Mouse (Mus musculus) midbrain, embryonic 16.5 days (tissue): ENCODE measurements around the gene Dnlz. TPM values are rescaled to one million over a fixed set of nuclear protein-coding genes. Genes with fewer than 3 reads are reported as not detected.

Experiments used
- ATAC-seq: fragments of 200-750 bp; cut with Nextera tagmentation; 2 replicates; pipeline ENCODE4 v1.8.0; 2017; ENCODE audit warnings: moderate TSS enrichment
- H3K27ac ChIP-seq: fragments of 300-500 bp; sonication (generic); 2 replicates; pipeline ENCODE4 v1.5.1; 2014; ENCODE audit warnings: mild to moderate bottlenecking, low read length, mixed read lengths
- H3K27me3 ChIP-seq: fragments of 300-500 bp; sonication (generic); 2 replicates; pipeline ENCODE4 v1.6.1; 2014; ENCODE audit warnings: low read depth, low read length, mixed read lengths; ENCODE audit not compliant: control insufficient read depth, insufficient read depth
- H3K36me3 ChIP-seq: fragments of 300-500 bp; sonication (generic); 2 replicates; pipeline ENCODE4 v1.6.1; 2014; ENCODE audit warnings: mild to moderate bottlenecking, low read length, moderate library complexity, mixed read lengths; ENCODE audit not compliant: control insufficient read depth, insufficient read depth
- H3K4me1 ChIP-seq: fragments of 300-500 bp; sonication (generic); 2 replicates; pipeline ENCODE4 v1.6.1; 2014; ENCODE audit warnings: mild to moderate bottlenecking, low read length, mixed read lengths; ENCODE audit not compliant: control insufficient read depth, insufficient read depth
- H3K4me2 ChIP-seq: fragments of 300-500 bp; sonication (generic); 2 replicates; pipeline ENCODE4 v1.6.1; 2014; ENCODE audit warnings: mild to moderate bottlenecking, low read length, mixed read lengths
- H3K4me3 ChIP-seq: fragments of 300-500 bp; sonication (generic); 2 replicates; pipeline ENCODE4 v1.5.1; 2014; ENCODE audit warnings: low read depth, mild to moderate bottlenecking, low read length, moderate library complexity, mixed read lengths
- H3K9ac ChIP-seq: fragments of 300-500 bp; sonication (generic); 2 replicates; pipeline ENCODE4 v1.6.1; 2014; ENCODE audit warnings: low read depth, low read length, mixed read lengths
- H3K9me3 ChIP-seq: fragments of 300-500 bp; sonication (generic); replicated peaks from 2 replicates; pipeline ENCODE4 v1.6.1; 2014; ENCODE audit warnings: mild to moderate bottlenecking, low read length, mixed read lengths; ENCODE audit not compliant: control insufficient read depth, poor library complexity, severe bottlenecking
- WGBS: fragments of 180-500 bp; shearing (Covaris S2); extraction: QIAGEN DNeasy Blood & Tissue Kit; methylation state at CpG from one replicate; pipeline ENCODE4 v1.1.7; 2014; 5-methylcytosine and 5-hydroxymethylcytosine counted together
- polyA plus RNA-seq: library from polyadenylated mRNA; unstranded; fragments of >200 nt; fragmentation: Nextera tagmentation; extraction: Ambion mirVana; gene quantifications from 2 replicates; pipeline ENCODE4 v1.2.1, GENCODE M21; 2015

Gene Dnlz
- polyA plus RNA-seq, 1 experiment from 2014 or later: 27.2 TPM

- 67% methylated on average over 2 of the region's 2 CpGs for whole genome bisulfite sequencing
- Histone ChIP-seq H3K4me3 (no peak overlapping the region), H3K27me3 (no peaks in the 10 kb centered on the region), H3K9me3 (no peaks in the 10 kb centered on the region), H3K4me1 (peaks cover 17% of the 10 kb centered on the region), H3K9ac (no peak overlapping the region), H3K36me3 (no peaks in the 10 kb centered on the region; the same call in 1 of the 2 replicates), H3K4me2 (no peak overlapping the region), H3K27ac (no peak overlapping the region)
- ATAC-seq: no peak
Observed at GRCm38 (mm10) chr2:26312812-26313211, 39.1 kb downstream of the Dnlz start.

GRCm38 (mm10) chr2:26311936-26312335 is 40.0 kb downstream of the Dnlz start:
- peaks cover 9% of the 10 kb centered on the region for H3K4me1 ChIP-seq
- no peaks in the 10 kb centered on the region for H3K27me3 ChIP-seq
- WGBS: 75% methylated on average over 5 of the region's 5 CpGs
- no peak overlapping the region for H3K4me2 ChIP-seq
- no peaks in the 10 kb centered on the region for H3K36me3 ChIP-seq
- ATAC-seq: no peak
- no peak overlapping the region for H3K9ac ChIP-seq
- no peak overlapping the region for H3K4me3 ChIP-seq
- H3K27ac ChIP-seq: no peak overlapping the region
- H3K9me3 ChIP-seq: no peaks in the 10 kb centered on the region

- Histone ChIP-seq H3K27ac (no peak overlapping the region), H3K4me2 (no peak overlapping the region), H3K36me3 (no peaks in the 10 kb centered on the region), H3K4me1 (peaks cover 2% of the 10 kb centered on the region; the same call in 1 of the 2 replicates), H3K9ac (no peak overlapping the region), H3K27me3 (no peaks in the 10 kb centered on the region), H3K4me3 (no peak overlapping the region), H3K9me3 (no peaks in the 10 kb centered on the region)
- peak; percentile 49; the same call in 1 of the 2 replicates for ATAC-seq
- 14% methylated on average over 10 of the region's 10 CpGs for WGBS
Observed at GRCm38 (mm10) chr2:26309739-26310138, 42.2 kb downstream of the Dnlz start.

GRCm38 (mm10) chr2:26306702-26307101 is 45.2 kb downstream of the Dnlz start:
- H3K4me3 ChIP-seq: no peak overlapping the region
- ATAC-seq: no peak
- no peaks in the 10 kb centered on the region for H3K27me3 ChIP-seq
- H3K9ac ChIP-seq: no peak overlapping the region
- no peak overlapping the region for H3K27ac ChIP-seq
- no peaks in the 10 kb centered on the region for H3K4me1 ChIP-seq
- H3K36me3 ChIP-seq: no peaks in the 10 kb centered on the region
- no peak overlapping the region for H3K4me2 ChIP-seq
- 88% methylated on average over 3 of the region's 3 CpGs for WGBS
- H3K9me3 ChIP-seq: no peaks in the 10 kb centered on the region

GRCm38 (mm10) chr2:26305555-26305954 is 46.4 kb downstream of the Dnlz start:
- H3K9ac ChIP-seq: no peak overlapping the region
- H3K9me3 ChIP-seq: no peaks in the 10 kb centered on the region
- H3K4me3 ChIP-seq: no peak overlapping the region
- ATAC-seq: no peak
- H3K27me3 ChIP-seq: no peaks in the 10 kb centered on the region
- no peaks in the 10 kb centered on the region for H3K36me3 ChIP-seq
- peaks cover 2% of the 10 kb centered on the region; the same call in 1 of the 2 replicates for H3K4me1 ChIP-seq
- no peak overlapping the region for H3K27ac ChIP-seq
- WGBS: 70% methylated on average over 2 of the region's 2 CpGs
- no peak overlapping the region for H3K4me2 ChIP-seq

- H3K4me1 ChIP-seq: peaks cover 10% of the 10 kb centered on the region
- no peaks in the 10 kb centered on the region for H3K27me3 ChIP-seq
- H3K4me2 ChIP-seq: no peak overlapping the region
- ATAC-seq: no peak
- no peaks in the 10 kb centered on the region for H3K9me3 ChIP-seq
- H3K9ac ChIP-seq: no peak overlapping the region
- WGBS: 80% methylated on average over 1 of the region's 1 CpGs
- H3K27ac ChIP-seq: no peak overlapping the region
- no peak overlapping the region for H3K4me3 ChIP-seq
- H3K36me3 ChIP-seq: no peaks in the 10 kb centered on the region
Observed at GRCm38 (mm10) chr2:26304711-26305110, 47.2 kb downstream of the Dnlz start.

GRCm38 (mm10) chr2:26302005-26302503 is 49.9 kb downstream of the Dnlz start:
- H3K27ac ChIP-seq: no peak overlapping the region
- H3K36me3 ChIP-seq: no peaks in the 10 kb centered on the region
- peaks cover 29% of the 10 kb centered on the region for H3K4me1 ChIP-seq
- H3K27me3 ChIP-seq: no peaks in the 10 kb centered on the region
- H3K9ac ChIP-seq: no peak overlapping the region
- 91% methylated on average over 10 of the region's 10 CpGs for WGBS
- no peak overlapping the region for H3K4me3 ChIP-seq
- no peak for ATAC-seq
- no peak overlapping the region for H3K4me2 ChIP-seq
- no peaks in the 10 kb centered on the region for H3K9me3 ChIP-seq

GRCm38 (mm10) chr2:26300808-26301174 is 51.1 kb downstream of the Dnlz start:
- H3K4me1 ChIP-seq: peaks cover 29% of the 10 kb centered on the region
- ATAC-seq: no peak
- no peak overlapping the region for H3K4me2 ChIP-seq
- H3K9ac ChIP-seq: no peak overlapping the region
- no peaks in the 10 kb centered on the region for H3K9me3 ChIP-seq
- WGBS: 0% methylated on average over 3 of the region's 3 CpGs
- H3K36me3 ChIP-seq: no peaks in the 10 kb centered on the region
- no peak overlapping the region for H3K4me3 ChIP-seq
- H3K27me3 ChIP-seq: no peaks in the 10 kb centered on the region
- peak overlapping the region; percentile 4; the same call in 1 of the 2 replicates for H3K27ac ChIP-seq

- WGBS: 44% methylated on average over 5 of the region's 5 CpGs
- Histone ChIP-seq H3K9me3 (no peaks in the 10 kb centered on the region), H3K27ac (peak overlapping the region; percentile 91), H3K27me3 (no peaks in the 10 kb centered on the region), H3K36me3 (no peaks in the 10 kb centered on the region), H3K4me1 (peaks cover 29% of the 10 kb centered on the region), H3K9ac (peak overlapping the region; percentile 31; the same call in 1 of the 2 replicates), H3K4me2 (no peak overlapping the region), H3K4me3 (no peak overlapping the region)
- ATAC-seq: 0 out of 2 replicates have a peak, but pooled peaks have one; percentile 4
Observed at GRCm38 (mm10) chr2:26300161-26300807, 51.6 kb downstream of the Dnlz start.
